Mouse (Mus musculus): ENCODE measurements at regions not wholly inside any gene's neighbourhood (a gene's known extent, or its start where the extent isn't known, plus 50 kb on each side); places are given as distances from the start of the nearest gene placed in this dataset.

GRCm38 (mm10) chr12:10275226-10275625 is 94.5 kb upstream of the Nt5c1b start:
- TF ChIP-seq POLR2A (IDR thresholded peaks at IDR 0.05; ENCODE audit: insufficient read depth, low read depth, low read length) (no peak), CTCF (IDR thresholded peaks at IDR 0.05; ENCODE audit: insufficient read depth, low read depth, low read length) (no peak)

Data from olfactory bulb, adult 2 months (tissue).